Mouse (Mus musculus): Measurements from ENCODE around the gene Sema5a. TPM values are rescaled to one million over a fixed set of nuclear protein-coding genes. Genes with fewer than 3 reads are reported as not detected.

The Sema5a gene
- polyA plus RNA-seq, 1 experiment from 2014 or later, result 26.8 TPM

DNA sequence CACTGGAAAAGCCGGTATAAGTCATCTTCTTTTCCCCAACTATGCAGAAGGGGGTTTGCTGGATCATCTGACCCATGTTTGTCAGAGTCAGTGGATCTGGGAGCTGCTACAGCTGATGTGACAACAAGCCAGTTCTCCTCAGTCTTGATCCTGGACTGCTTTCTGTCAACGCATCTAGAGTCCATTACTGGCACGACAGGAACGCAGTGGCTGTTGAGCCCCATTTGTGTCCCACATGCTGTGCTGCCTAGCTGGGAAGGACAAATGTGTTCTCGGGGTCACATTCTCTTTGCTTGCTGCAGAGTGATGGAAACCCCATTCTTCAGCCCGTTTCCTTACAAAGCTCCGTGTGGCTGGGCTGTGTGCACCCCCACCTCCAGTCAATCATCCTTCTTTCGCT lies 12.7 kb downstream of the Sema5a start:
- Histone ChIP-seq H3K9ac (no peak overlapping the region), H3K27me3 (no peaks in the 10 kb centered on the region), H3K4me3 (no peak overlapping the region), H3K4me2 (peak overlapping the region; percentile 7; the same call in 1 of the 2 replicates), H3K27ac (peak overlapping the region; percentile 57; the same call in 1 of the 2 replicates), H3K4me1 (peaks cover 23% of the 10 kb centered on the region), H3K36me3 (peaks cover 5% of the 10 kb centered on the region; the same call in 1 of the 2 replicates), H3K9me3 (no peaks in the 10 kb centered on the region)
- 46% methylated on average over 8 of the region's 8 CpGs for WGBS
- no peak for ATAC-seq (ENCODE audit: insufficient number of reproducible peaks, low FRiP score, low TSS enrichment, low read depth)

GRCm38 (mm10) chr15:32257886-32258319 lies 13.3 kb downstream of the Sema5a start:
- Histone ChIP-seq H3K9me3 (no peaks in the 10 kb centered on the region), H3K27ac (peak overlapping the region; percentile 57; the same call in 1 of the 2 replicates), H3K36me3 (peaks cover 5% of the 10 kb centered on the region; the same call in 1 of the 2 replicates), H3K27me3 (no peaks in the 10 kb centered on the region), H3K9ac (no peak overlapping the region), H3K4me2 (peak overlapping the region; percentile 7), H3K4me3 (no peak overlapping the region), H3K4me1 (peaks cover 23% of the 10 kb centered on the region)
- 0 out of 2 replicates have a peak, but pooled peaks have one; percentile 61 for ATAC-seq (ENCODE audit: insufficient number of reproducible peaks, low FRiP score, low TSS enrichment, low read depth)
- 14% methylated on average over 7 of the region's 7 CpGs for WGBS

DNA sequence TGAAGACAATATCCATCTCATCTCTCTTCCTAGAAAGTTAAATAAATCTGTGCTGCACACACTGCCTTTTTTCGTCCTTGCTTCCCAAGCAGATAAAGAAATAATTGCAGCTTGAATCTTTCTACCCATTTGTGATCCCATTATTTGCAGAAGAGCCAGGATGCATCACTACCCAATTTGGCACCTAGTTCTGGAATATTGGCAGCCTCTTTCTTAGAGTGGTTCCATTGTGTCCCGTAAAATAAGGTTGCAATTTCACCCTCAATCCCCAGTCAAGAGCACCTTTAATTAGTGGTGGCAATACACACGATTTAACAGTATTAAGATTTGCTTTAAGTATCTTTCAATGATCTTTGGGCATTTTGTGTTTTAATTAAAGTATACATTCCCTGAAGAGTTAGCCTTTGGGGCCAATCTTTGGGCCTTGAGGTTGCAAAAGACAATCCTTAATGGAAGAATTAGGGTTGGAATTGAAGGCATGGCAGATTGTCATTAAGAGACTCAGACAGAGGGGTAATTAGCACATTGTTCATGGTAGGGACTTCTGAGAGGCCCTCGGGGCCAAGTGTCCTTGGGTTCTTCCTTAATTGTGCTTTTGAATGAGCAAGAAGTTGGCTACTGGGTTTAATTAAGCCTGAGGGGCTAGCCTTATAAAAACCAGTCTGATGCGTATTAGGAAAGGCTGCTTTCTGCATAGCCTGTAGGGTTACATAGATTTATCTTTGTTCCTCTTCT lies 14.9 kb downstream of the Sema5a start:
- Histone ChIP-seq H3K9ac (no peak overlapping the region), H3K27me3 (no peaks in the 10 kb centered on the region), H3K36me3 (no peaks in the 10 kb centered on the region), H3K9me3 (no peaks in the 10 kb centered on the region), H3K27ac (no peak overlapping the region), H3K4me1 (peaks cover 23% of the 10 kb centered on the region), H3K4me3 (no peak overlapping the region), H3K4me2 (no peak overlapping the region)
- 69% methylated on average over 5 of the region's 5 CpGs for WGBS
- no peak for ATAC-seq (ENCODE audit: insufficient number of reproducible peaks, low FRiP score, low TSS enrichment, low read depth)

GRCm38 (mm10) chr15:32260942-32261341 lies 16.3 kb downstream of the Sema5a start:
- H3K4me3 ChIP-seq, result no peak overlapping the region
- no peaks in the 10 kb centered on the region for H3K27me3 ChIP-seq
- 34% methylated on average over 5 of the region's 5 CpGs for WGBS
- no peak overlapping the region for H3K4me2 ChIP-seq
- H3K27ac ChIP-seq, result no peak overlapping the region
- no peak overlapping the region for H3K9ac ChIP-seq
- H3K9me3 ChIP-seq, result no peaks in the 10 kb centered on the region
- peaks cover 32% of the 10 kb centered on the region for H3K4me1 ChIP-seq
- H3K36me3 ChIP-seq, result no peaks in the 10 kb centered on the region
- ATAC-seq (ENCODE audit: insufficient number of reproducible peaks, low FRiP score, low TSS enrichment, low read depth), result no peak

- Histone ChIP-seq H3K4me1 (peaks cover 24% of the 10 kb centered on the region), H3K36me3 (no peaks in the 10 kb centered on the region), H3K4me2 (no peak overlapping the region), H3K27me3 (no peaks in the 10 kb centered on the region), H3K27ac (no peak overlapping the region), H3K9ac (no peak overlapping the region), H3K9me3 (no peaks in the 10 kb centered on the region), H3K4me3 (no peak overlapping the region)
- no peak for ATAC-seq (ENCODE audit: insufficient number of reproducible peaks, low FRiP score, low TSS enrichment, low read depth)
- WGBS, result 63% methylated on average over 3 of the region's 3 CpGs
Measured at GRCm38 (mm10) chr15:32263651-32264050, 19.0 kb downstream of the Sema5a start.

DNA sequence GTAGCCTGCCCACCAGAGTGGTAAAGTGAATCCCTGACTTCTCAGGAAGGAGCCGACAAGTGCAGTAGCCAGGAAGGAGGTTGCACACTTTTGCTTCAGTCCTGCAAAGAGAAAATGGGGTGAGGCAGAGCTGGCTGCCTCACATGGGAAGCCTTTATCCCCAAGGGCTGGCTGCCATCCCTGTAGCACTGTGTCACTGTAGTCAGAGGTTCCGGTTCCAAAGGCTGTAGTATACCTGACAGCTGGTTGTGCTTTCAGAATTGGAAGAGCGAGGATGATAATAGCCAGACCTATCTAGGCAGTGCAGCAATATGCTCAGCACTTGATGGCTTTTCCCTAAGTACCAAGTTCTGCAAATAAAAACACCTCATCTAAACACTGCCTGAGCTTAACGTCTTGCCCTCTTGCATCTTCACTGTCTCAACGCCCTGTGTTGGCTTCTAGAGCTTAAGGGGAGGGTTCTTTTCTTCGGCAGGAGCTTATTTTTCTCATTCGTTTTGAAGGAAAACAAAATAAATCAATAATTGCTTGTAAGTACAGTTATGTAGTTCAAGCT lies 20.3 kb downstream of the Sema5a start:
- no peak overlapping the region for H3K9ac ChIP-seq
- no peak overlapping the region for H3K4me2 ChIP-seq
- WGBS, result 77% methylated on average over 7 of the region's 7 CpGs
- no peak for ATAC-seq (ENCODE audit: insufficient number of reproducible peaks, low FRiP score, low TSS enrichment, low read depth)
- peaks cover 24% of the 10 kb centered on the region for H3K4me1 ChIP-seq
- H3K36me3 ChIP-seq, result no peaks in the 10 kb centered on the region
- no peaks in the 10 kb centered on the region for H3K27me3 ChIP-seq
- H3K27ac ChIP-seq, result no peak overlapping the region
- no peaks in the 10 kb centered on the region for H3K9me3 ChIP-seq
- H3K4me3 ChIP-seq, result no peak overlapping the region

DNA sequence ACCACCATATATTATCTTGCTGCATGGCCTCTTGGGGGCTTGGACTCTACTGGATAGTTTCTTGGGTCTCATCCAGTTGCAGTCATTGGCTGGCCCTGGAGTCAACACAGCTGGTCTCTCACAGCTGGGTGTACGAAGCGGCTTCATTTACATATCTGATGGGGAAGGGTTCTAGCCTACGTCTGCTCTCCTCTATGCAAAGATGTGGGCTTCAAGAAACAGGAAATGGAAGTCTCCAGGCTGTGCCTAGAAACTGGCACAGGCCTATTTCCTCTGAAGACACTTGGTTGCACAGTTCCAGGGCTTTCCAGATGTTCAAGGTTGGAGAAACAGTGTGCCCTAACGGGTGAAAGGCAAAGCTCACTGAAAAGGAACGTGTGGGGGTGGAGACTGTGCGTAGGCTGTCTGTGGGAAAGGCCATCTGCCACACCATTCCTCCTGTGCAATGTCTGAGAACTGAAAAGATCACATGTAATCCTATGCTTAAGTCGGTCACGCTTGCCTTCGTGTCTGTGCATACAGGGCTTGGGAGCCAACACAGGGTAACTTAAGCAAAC lies 20.8 kb downstream of the Sema5a start:
- H3K27me3 ChIP-seq, result no peaks in the 10 kb centered on the region
- H3K27ac ChIP-seq, result peak overlapping the region; percentile 43; the same call in 1 of the 2 replicates
- H3K4me2 ChIP-seq, result no peak overlapping the region
- WGBS, result 57% methylated on average over 9 of the region's 9 CpGs
- peak; percentile 52; the same call in 1 of the 2 replicates for ATAC-seq (ENCODE audit: insufficient number of reproducible peaks, low FRiP score, low TSS enrichment, low read depth)
- H3K9ac ChIP-seq, result no peak overlapping the region
- no peak overlapping the region for H3K4me3 ChIP-seq
- H3K36me3 ChIP-seq, result no peaks in the 10 kb centered on the region
- peaks cover 23% of the 10 kb centered on the region for H3K4me1 ChIP-seq
- no peaks in the 10 kb centered on the region for H3K9me3 ChIP-seq

GRCm38 (mm10) chr15:32266122-32266820 lies 21.7 kb downstream of the Sema5a start:
- Histone ChIP-seq H3K36me3 (no peaks in the 10 kb centered on the region), H3K4me1 (peaks cover 17% of the 10 kb centered on the region), H3K27me3 (no peaks in the 10 kb centered on the region), H3K4me2 (no peak overlapping the region), H3K9ac (no peak overlapping the region), H3K9me3 (no peaks in the 10 kb centered on the region), H3K4me3 (no peak overlapping the region), H3K27ac (0 out of 2 replicates have a peak overlapping the region, but pooled peaks have one; percentile 43)
- WGBS, result 47% methylated on average over 15 of the region's 15 CpGs
- peak; percentile 64; the same call in 1 of the 2 replicates for ATAC-seq (ENCODE audit: insufficient number of reproducible peaks, low FRiP score, low TSS enrichment, low read depth)

DNA sequence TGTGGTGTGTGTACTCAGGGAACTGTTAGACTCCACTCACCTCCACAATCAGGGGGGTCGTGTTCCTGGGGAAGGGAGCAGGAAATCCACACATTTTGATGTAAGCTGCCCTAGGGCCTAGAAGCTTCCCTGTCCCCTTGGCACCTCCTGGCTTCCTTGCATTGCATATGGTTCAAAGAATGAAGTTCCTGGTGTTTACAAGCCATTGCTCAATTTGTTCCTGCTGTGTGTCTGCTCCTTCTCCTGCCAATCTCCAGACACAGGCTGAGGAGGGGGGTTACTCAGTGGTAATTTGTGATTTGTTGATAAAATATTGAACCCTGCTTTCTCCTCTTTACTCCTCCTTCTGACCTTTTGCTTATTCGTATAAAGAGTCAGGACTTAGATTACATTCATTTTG lies 25.5 kb downstream of the Sema5a start:
- H3K9ac ChIP-seq, result no peak overlapping the region
- no peak for ATAC-seq (ENCODE audit: insufficient number of reproducible peaks, low FRiP score, low TSS enrichment, low read depth)

GRCm38 (mm10) chr15:32273925-32274324 lies 29.3 kb downstream of the Sema5a start:
- no peak overlapping the region for H3K4me3 ChIP-seq
- no peak for ATAC-seq (ENCODE audit: insufficient number of reproducible peaks, low FRiP score, low TSS enrichment, low read depth)
- no peak overlapping the region for H3K9ac ChIP-seq
- WGBS, result 45% methylated on average over 6 of the region's 6 CpGs
- no peaks in the 10 kb centered on the region for H3K36me3 ChIP-seq
- H3K27me3 ChIP-seq, result no peaks in the 10 kb centered on the region
- H3K27ac ChIP-seq, result no peak overlapping the region
- H3K4me1 ChIP-seq, result peaks cover 12% of the 10 kb centered on the region; the same call in 1 of the 2 replicates
- H3K4me2 ChIP-seq, result no peak overlapping the region
- no peaks in the 10 kb centered on the region for H3K9me3 ChIP-seq

More for the DNA sequence above, 25.5 kb downstream of the Sema5a start:
- Histone ChIP-seq H3K27me3 (no peaks in the 10 kb centered on the region), H3K36me3 (no peaks in the 10 kb centered on the region), H3K27ac (no peak overlapping the region), H3K4me3 (no peak overlapping the region), H3K9me3 (no peaks in the 10 kb centered on the region), H3K4me2 (no peak overlapping the region), H3K4me1 (peaks cover 22% of the 10 kb centered on the region)
- WGBS, result 41% methylated on average over 2 of the region's 2 CpGs

DNA sequence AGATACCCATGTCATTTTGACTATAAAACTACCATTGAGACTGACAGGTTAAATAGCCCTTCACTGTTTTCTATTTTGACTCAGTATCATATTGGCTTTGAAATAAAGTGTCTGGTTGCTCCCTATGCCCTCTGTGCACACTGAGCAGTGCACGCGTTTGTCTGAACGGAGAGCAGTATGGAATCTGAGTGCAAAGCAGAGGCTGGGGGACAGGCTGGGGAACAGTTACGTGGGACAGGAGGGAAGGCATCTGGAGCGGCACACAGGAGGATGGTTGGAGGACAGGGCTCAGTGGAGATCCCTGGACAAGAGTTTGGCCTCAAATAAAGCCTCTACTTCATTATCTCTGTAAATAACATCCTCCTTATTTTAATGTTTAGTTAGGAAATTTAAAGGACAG lies 30.4 kb downstream of the Sema5a start:
- ATAC-seq (ENCODE audit: insufficient number of reproducible peaks, low FRiP score, low TSS enrichment, low read depth), result no peak
- H3K4me2 ChIP-seq, result no peak overlapping the region
- 73% methylated on average over 5 of the region's 5 CpGs for WGBS

More for the DNA sequence above, 30.4 kb downstream of the Sema5a start:
- H3K27ac ChIP-seq, result no peak overlapping the region
- H3K4me1 ChIP-seq, result peaks cover 15% of the 10 kb centered on the region; the same call in 1 of the 2 replicates
- no peak overlapping the region for H3K9ac ChIP-seq
- no peaks in the 10 kb centered on the region for H3K36me3 ChIP-seq
- H3K4me3 ChIP-seq, result no peak overlapping the region
- H3K9me3 ChIP-seq, result no peaks in the 10 kb centered on the region
- no peaks in the 10 kb centered on the region for H3K27me3 ChIP-seq
